Mouse (Mus musculus): ENCODE measurements around the gene Tmed9. TPM values are rescaled to one million over a fixed set of nuclear protein-coding genes. Genes with fewer than 3 reads are reported as not detected.
A peak's percentile ranks its signal among the peaks of the same experiment; 100 is the strongest.

Gene Tmed9
- polyA plus RNA-seq, 1 experiment from 2014 or later = 53.6 TPM

DNA sequence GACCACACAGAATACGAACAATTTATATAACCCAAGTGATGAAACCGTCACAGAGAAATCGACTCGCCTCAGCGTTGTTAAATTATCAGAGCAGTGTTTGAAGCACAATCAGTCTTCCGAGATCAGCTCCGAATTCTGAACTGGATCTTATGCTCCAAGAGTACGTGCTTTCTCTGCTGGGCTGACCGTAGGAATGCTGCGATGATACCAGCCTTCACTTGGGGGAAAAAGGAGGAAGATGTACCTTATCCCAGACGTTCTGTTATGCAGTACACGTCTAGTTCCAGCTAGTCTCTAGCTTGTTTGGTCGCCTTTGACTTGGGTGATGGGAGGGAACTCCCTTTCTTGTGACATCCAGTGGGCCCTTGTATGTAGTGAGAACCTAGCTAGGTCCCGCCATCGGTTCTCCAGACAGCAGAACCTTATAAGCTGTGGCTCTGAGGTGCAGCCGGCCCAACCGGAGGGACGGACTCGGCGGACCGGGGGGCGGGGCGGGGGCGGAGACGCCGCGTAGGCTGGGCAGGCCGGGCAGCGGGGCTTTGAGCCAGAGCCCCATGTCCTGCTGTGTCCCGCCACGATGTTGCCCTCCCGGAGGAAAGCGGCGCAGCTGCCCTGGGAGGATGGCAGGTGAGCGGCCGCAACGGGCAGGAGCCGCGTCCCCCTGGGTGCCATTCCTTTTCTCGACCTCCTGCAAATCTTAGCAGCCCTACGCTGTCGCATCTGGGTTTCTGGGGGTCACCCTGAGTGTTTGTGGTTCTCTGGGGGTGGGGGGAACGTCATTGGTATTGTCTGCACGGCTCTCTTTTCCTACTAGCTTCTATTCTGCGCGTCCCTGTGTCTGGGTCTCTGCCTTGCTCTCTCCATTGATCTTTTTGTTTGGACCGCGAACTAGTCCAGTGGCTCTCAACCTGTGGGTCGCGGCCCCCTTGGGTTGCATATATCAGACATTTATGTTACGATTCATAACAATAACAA is 26.3 kb downstream of the Tmed9 start, which contains the start of gene B4galt7:
Gene B4galt7, plus strand, starts transcription at position 331 of the 975 bp plus-strand sequence.
- H3K4me2 ChIP-seq (replicated peaks) = peak within 1 kb of the TSS; percentile 82
- ATAC-seq (ENCODE audit: low FRiP score) (peak; percentile 89), DNase-seq (ENCODE audit: low spot score) (peak; percentile 76)
- peak within 1 kb of the TSS; percentile 81 for H3K4me3 ChIP-seq (replicated peaks; ENCODE audit: low read length)
- peak within 1 kb of the TSS; percentile 86 for H3K9ac ChIP-seq
- no peaks in the 10 kb centered on the region for H3K27me3 ChIP-seq (ENCODE audit: control insufficient read depth, insufficient read depth, low read length)
- H3K9me3 ChIP-seq (ENCODE audit: control insufficient read depth, low read length) = no peaks in the 10 kb centered on the region
- H3K27ac ChIP-seq = peak within 1 kb of the TSS; percentile 65
- peaks cover 49% of the 10 kb centered on the region for H3K36me3 ChIP-seq (replicated peaks; ENCODE audit: control insufficient read depth, insufficient read depth)
- peaks cover 9% of the 10 kb centered on the region for H3K4me1 ChIP-seq (replicated peaks; ENCODE audit: control insufficient read depth, insufficient read depth, low read length)
- 11% methylated on average over 51 of the region's 51 CpGs for WGBS

DNA sequence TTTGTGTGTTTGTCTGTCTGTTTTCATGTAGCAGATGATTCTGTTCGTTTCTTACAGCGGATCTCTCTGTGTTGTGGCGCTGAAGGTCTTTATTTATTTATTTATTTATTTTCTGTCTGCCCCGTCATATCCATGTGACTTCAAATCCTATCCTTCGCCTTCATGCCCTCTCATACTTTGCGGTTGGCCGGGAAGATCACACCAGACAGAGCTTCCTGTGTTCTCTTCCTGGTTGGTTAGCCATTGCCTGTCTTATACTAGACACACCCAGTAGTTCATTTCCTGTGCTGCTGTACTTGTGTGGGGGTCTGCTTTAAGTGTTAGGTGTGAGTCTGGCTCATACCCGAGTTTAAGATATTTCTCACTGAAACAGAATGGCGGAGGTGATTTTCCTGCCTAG is 27.1 kb downstream of the Tmed9 start:
- 0 out of 2 replicates have a peak, but pooled peaks have one; percentile 35 for ATAC-seq (ENCODE audit: low FRiP score)
- H3K4me2 ChIP-seq (replicated peaks) = peak overlapping the region; percentile 82
- no peak for DNase-seq (ENCODE audit: low spot score)
- peak overlapping the region; percentile 65; the same call in 1 of the 2 replicates for H3K27ac ChIP-seq
- H3K9me3 ChIP-seq (ENCODE audit: control insufficient read depth, low read length) = no peaks in the 10 kb centered on the region
- H3K4me3 ChIP-seq (replicated peaks; ENCODE audit: low read length) = peak overlapping the region; percentile 81
- peak overlapping the region; percentile 86 for H3K9ac ChIP-seq
- H3K27me3 ChIP-seq (ENCODE audit: control insufficient read depth, insufficient read depth, low read length) = no peaks in the 10 kb centered on the region
- peaks cover 48% of the 10 kb centered on the region for H3K36me3 ChIP-seq (replicated peaks; ENCODE audit: control insufficient read depth, insufficient read depth)
- WGBS = 19% methylated on average over 9 of the region's 9 CpGs
- H3K4me1 ChIP-seq (replicated peaks; ENCODE audit: control insufficient read depth, insufficient read depth, low read length) = peaks cover 9% of the 10 kb centered on the region

DNA sequence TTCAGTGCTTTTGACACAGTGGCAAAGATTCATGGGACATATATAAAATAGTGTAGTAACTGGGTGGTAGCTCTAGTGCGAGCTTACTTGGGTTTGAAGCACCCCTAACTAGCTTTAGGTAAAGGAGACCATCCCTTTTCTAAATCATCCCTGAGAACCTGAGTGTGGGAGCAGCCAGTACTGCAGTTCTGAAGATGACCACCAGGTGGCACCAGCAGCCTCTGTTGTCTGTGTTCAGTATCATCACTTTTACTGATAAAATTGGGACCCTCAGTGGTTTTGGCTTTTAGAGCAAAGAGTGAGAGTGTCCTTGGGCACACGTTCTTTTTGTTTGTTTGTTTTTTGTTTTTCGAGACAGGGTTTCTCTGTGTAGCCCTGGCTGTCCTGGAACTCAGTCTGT is 28.1 kb downstream of the Tmed9 start:
- no peaks in the 10 kb centered on the region for H3K27me3 ChIP-seq (ENCODE audit: control insufficient read depth, insufficient read depth, low read length)
- peaks cover 48% of the 10 kb centered on the region for H3K36me3 ChIP-seq (replicated peaks; ENCODE audit: control insufficient read depth, insufficient read depth)
- no peaks in the 10 kb centered on the region for H3K9me3 ChIP-seq (ENCODE audit: control insufficient read depth, low read length)
- H3K4me1 ChIP-seq (replicated peaks; ENCODE audit: control insufficient read depth, insufficient read depth, low read length) = peaks cover 9% of the 10 kb centered on the region
- WGBS = 5% methylated on average over 3 of the region's 3 CpGs
- peak overlapping the region; percentile 81; the same call in 1 of the 2 replicates for H3K4me3 ChIP-seq (replicated peaks; ENCODE audit: low read length)
- H3K4me2 ChIP-seq (replicated peaks) = peak overlapping the region; percentile 82
- H3K27ac ChIP-seq = no peak overlapping the region
- DNase-seq (ENCODE audit: low spot score) = peak; percentile 92
- ATAC-seq (ENCODE audit: low FRiP score) = no peak
- no peak overlapping the region; the same call in 1 of the 2 replicates for H3K9ac ChIP-seq

DNA sequence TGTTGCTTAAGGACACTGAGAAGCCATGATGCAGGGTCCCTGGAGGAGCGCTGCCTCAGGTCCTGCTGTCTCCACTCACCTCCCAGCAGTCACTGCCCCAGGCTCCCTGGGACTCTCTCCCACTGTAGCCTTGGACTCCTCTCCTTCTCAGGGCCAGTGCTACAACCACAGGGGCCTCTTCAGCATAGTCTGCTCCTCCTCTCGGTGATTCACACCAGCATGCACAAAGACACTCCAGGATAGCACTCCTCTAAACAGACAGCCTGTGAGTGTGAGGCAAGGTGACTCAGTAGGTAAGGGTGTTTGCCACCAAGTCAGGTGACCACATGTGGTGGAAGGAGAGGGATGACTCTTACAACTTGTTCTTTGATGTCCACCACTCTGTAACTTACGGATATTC is 31.1 kb downstream of the Tmed9 start:
- Histone ChIP-seq H3K4me2 (replicated peaks) (no peak overlapping the region), H3K27me3 (ENCODE audit: control insufficient read depth, insufficient read depth, low read length) (no peaks in the 10 kb centered on the region), H3K4me3 (replicated peaks; ENCODE audit: low read length) (no peak overlapping the region), H3K4me1 (replicated peaks; ENCODE audit: control insufficient read depth, insufficient read depth, low read length) (peaks cover 9% of the 10 kb centered on the region), H3K9ac (no peak overlapping the region), H3K9me3 (ENCODE audit: control insufficient read depth, low read length) (no peaks in the 10 kb centered on the region), H3K27ac (no peak overlapping the region), H3K36me3 (replicated peaks; ENCODE audit: control insufficient read depth, insufficient read depth) (peaks cover 57% of the 10 kb centered on the region)
- no peak for DNase-seq (ENCODE audit: low spot score)
- no peak for ATAC-seq (ENCODE audit: low FRiP score)
- WGBS = 97% methylated on average over 3 of the region's 3 CpGs

DNA sequence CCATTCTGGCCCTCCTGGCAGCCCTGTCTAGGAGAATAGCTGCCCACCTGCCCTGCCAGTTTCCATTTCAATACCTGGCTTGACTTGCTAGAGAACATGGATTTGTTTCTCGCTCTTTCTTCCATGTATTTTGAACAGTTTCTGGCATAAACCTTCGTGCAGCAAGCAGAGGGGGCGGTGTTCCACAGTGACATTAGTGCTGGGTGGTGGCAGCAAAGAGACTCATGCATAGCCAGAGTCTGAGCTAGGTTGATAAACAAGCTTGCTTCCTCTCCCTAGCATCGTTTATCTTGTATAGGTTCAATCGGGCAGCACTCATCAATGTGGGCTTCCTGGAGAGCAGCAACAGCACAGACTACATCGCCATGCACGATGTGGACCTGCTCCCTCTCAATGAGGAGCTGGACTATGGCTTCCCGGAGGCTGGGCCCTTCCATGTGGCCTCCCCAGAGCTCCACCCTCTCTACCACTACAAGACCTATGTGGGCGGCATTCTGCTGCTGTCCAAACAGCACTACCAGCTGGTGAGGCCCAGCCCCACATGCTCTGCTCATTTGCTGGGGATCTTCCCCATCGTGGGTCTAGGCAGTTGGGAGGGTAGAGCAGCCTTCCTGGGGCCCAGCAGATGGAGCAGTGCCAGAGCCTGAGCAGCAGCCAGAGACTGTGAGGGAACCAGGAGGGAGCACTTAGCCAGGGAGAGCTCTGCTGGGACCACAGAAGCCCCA is 33.5 kb downstream of the Tmed9 start:
- DNase-seq (ENCODE audit: low spot score) (no peak), ATAC-seq (ENCODE audit: low FRiP score) (no peak)
- 84% methylated on average over 10 of the region's 10 CpGs for WGBS
- no peaks in the 10 kb centered on the region for H3K4me1 ChIP-seq (replicated peaks; ENCODE audit: control insufficient read depth, insufficient read depth, low read length)
- H3K4me3 ChIP-seq (replicated peaks; ENCODE audit: low read length) = no peak overlapping the region
- no peaks in the 10 kb centered on the region for H3K27me3 ChIP-seq (ENCODE audit: control insufficient read depth, insufficient read depth, low read length)
- H3K9me3 ChIP-seq (ENCODE audit: control insufficient read depth, low read length) = no peaks in the 10 kb centered on the region
- H3K36me3 ChIP-seq (replicated peaks; ENCODE audit: control insufficient read depth, insufficient read depth) = peaks cover 60% of the 10 kb centered on the region
- no peak overlapping the region for H3K9ac ChIP-seq
- no peak overlapping the region for H3K27ac ChIP-seq
- H3K4me2 ChIP-seq (replicated peaks) = no peak overlapping the region

DNA sequence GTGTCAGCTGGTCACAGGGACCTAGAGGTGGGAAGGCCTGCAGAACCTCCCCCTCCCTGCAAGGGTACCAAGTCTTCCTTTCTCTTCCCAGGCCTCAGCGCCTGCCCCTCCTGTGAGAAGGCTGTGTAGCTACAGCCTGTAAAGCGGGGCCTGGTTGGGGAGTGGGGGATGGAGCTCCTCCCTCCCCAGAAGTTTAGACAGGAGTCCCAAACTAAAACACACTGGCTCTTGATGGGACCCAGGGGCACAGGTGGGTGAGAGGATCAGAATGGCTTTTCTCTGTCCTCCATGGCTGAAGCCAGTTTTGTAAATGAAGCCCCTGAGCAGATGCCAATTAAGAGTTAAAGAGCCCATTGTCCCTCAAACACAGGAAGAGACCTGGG is 34.1 kb downstream of the Tmed9 start:
- no peaks in the 10 kb centered on the region for H3K4me1 ChIP-seq (replicated peaks; ENCODE audit: control insufficient read depth, insufficient read depth, low read length)
- H3K4me3 ChIP-seq (replicated peaks; ENCODE audit: low read length) = no peak overlapping the region
- 89% methylated on average over 2 of the region's 2 CpGs for WGBS
- no peak for DNase-seq (ENCODE audit: low spot score)
- H3K9ac ChIP-seq = no peak overlapping the region
- no peak overlapping the region for H3K27ac ChIP-seq
- H3K9me3 ChIP-seq (ENCODE audit: control insufficient read depth, low read length) = no peaks in the 10 kb centered on the region
- peaks cover 60% of the 10 kb centered on the region for H3K36me3 ChIP-seq (replicated peaks; ENCODE audit: control insufficient read depth, insufficient read depth)
- H3K4me2 ChIP-seq (replicated peaks) = no peak overlapping the region
- no peak for ATAC-seq (ENCODE audit: low FRiP score)
- H3K27me3 ChIP-seq (ENCODE audit: control insufficient read depth, insufficient read depth, low read length) = no peaks in the 10 kb centered on the region

DNA sequence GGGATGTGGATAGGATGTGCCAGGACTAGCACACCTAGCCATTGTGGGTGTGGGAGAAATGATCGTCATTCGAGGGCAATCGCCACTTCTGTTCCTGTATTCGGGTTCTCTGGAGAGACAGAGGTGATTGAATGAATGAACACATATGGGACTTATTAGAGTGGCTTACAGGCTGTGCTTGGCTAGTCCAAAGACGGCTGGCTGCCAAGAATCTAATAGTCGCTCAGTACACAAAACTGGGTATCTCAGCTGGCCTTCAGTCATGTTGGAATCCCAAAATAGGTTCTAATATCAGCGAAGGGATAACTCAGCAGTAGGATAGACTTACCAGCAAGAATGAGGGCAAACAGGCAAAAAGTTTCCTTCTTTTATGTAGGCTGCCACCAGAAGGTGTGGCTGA is 38.5 kb downstream of the Tmed9 start:
- peaks cover 29% of the 10 kb centered on the region for H3K36me3 ChIP-seq (replicated peaks; ENCODE audit: control insufficient read depth, insufficient read depth)
- H3K9ac ChIP-seq = no peak overlapping the region
- no peaks in the 10 kb centered on the region for H3K9me3 ChIP-seq (ENCODE audit: control insufficient read depth, low read length)
- ATAC-seq (ENCODE audit: low FRiP score) (no peak), DNase-seq (ENCODE audit: low spot score) (no peak)
- WGBS = 89% methylated on average over 7 of the region's 7 CpGs
- no peaks in the 10 kb centered on the region for H3K4me1 ChIP-seq (replicated peaks; ENCODE audit: control insufficient read depth, insufficient read depth, low read length)
- no peak overlapping the region for H3K27ac ChIP-seq
- H3K4me3 ChIP-seq (replicated peaks; ENCODE audit: low read length) = no peak overlapping the region
- no peaks in the 10 kb centered on the region for H3K27me3 ChIP-seq (ENCODE audit: control insufficient read depth, insufficient read depth, low read length)
- H3K4me2 ChIP-seq (replicated peaks) = no peak overlapping the region

DNA sequence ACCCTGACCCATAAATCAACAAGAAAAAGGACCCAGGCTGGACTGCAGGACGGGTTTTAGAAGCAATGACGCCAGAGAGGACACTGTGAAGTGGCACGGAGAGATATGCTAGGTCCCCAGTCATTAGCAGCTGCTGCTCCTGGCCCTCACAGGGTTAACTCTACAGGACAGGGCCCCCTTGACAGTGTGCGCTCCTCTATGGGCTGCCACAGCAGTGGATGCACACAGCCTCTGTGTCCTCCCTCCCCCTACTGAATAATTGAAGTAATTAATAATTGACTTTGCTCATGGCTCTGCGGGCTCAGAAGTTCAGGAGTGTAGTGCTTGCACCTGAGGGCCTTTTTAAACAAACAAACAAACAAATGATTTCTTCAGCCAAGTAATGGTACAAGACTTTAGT is 39.9 kb downstream of the Tmed9 start:
- ATAC-seq (ENCODE audit: low FRiP score) (no peak; the same call in 1 of the 2 replicates), DNase-seq (ENCODE audit: low spot score) (no peak)
- no peak overlapping the region for H3K27ac ChIP-seq
- no peaks in the 10 kb centered on the region for H3K27me3 ChIP-seq (ENCODE audit: control insufficient read depth, insufficient read depth, low read length)
- H3K4me2 ChIP-seq (replicated peaks) = no peak overlapping the region
- H3K9ac ChIP-seq = no peak overlapping the region
- no peaks in the 10 kb centered on the region for H3K4me1 ChIP-seq (replicated peaks; ENCODE audit: control insufficient read depth, insufficient read depth, low read length)
- no peaks in the 10 kb centered on the region for H3K9me3 ChIP-seq (ENCODE audit: control insufficient read depth, low read length)
- no peak overlapping the region for H3K4me3 ChIP-seq (replicated peaks; ENCODE audit: low read length)
- H3K36me3 ChIP-seq (replicated peaks; ENCODE audit: control insufficient read depth, insufficient read depth) = peaks cover 14% of the 10 kb centered on the region
- WGBS = 46% methylated on average over 5 of the region's 5 CpGs

DNA sequence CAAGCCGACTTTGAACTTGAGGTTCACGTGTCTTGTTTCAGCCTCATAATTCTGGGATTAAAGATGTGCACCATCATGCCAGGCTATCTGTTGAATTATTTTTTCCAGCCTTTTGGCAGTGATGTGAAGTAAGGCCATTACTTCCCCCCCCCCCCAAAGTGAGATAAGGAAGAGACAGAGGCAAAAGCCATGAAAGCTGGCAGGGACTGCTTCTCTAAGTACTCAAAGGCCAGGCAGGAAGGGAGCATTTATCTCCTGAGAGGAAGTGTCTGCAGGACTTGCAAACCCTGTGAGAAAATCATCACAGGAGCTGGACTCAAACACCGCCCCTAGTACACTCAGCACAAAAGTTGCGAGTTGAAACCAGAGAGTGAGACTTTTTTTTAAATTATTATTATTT is 45.8 kb downstream of the Tmed9 start:
- Histone ChIP-seq H3K27ac (no peak overlapping the region), H3K4me2 (replicated peaks) (no peak overlapping the region), H3K36me3 (replicated peaks; ENCODE audit: control insufficient read depth, insufficient read depth) (no peaks in the 10 kb centered on the region; the same call in 1 of the 2 replicates), H3K9ac (no peak overlapping the region), H3K27me3 (ENCODE audit: control insufficient read depth, insufficient read depth, low read length) (no peaks in the 10 kb centered on the region), H3K4me3 (replicated peaks; ENCODE audit: low read length) (no peak overlapping the region), H3K9me3 (ENCODE audit: control insufficient read depth, low read length) (no peaks in the 10 kb centered on the region), H3K4me1 (replicated peaks; ENCODE audit: control insufficient read depth, insufficient read depth, low read length) (peaks cover 9% of the 10 kb centered on the region)
- no peak for ATAC-seq (ENCODE audit: low FRiP score)
- 92% methylated on average over 4 of the region's 4 CpGs for WGBS
- DNase-seq (ENCODE audit: low spot score) = no peak

All from hindbrain, embryonic 14.5 days (tissue).